Mouse (Mus musculus): ENCODE measurements at regions not wholly inside any gene's neighbourhood (a gene's known extent, or its start where the extent isn't known, plus 50 kb on each side); places are given as distances from the start of the nearest gene placed in this dataset. TPM values are rescaled to one million over a fixed set of nuclear protein-coding genes. Genes with fewer than 3 reads are reported as not detected.

GRCm38 (mm10) chr2:169019037-169019436, 63.6 kb upstream of the Zfp64 start:
- 72% methylated on average over 3 of the region's 3 CpGs for WGBS
- TF ChIP-seq CTCF (IDR thresholded peaks at IDR 0.05; ENCODE audit: low read depth) = no peak
- Histone ChIP-seq H3K27me3 (ENCODE audit: insufficient read depth, low read length) (no peaks in the 10 kb centered on the region), H3K9ac (no peak overlapping the region), H3K4me3 (ENCODE audit: low read depth, low read length) (no peak overlapping the region), H3K4me1 (ENCODE audit: insufficient read depth) (no peaks in the 10 kb centered on the region), H3K36me3 (ENCODE audit: insufficient read depth) (no peaks in the 10 kb centered on the region), H3K4me2 (no peak overlapping the region), H3K9me3 (ENCODE audit: low read depth, low read length) (no peaks in the 10 kb centered on the region; the same call in 1 of the 2 replicates), H3K27ac (ENCODE audit: low read depth) (no peak overlapping the region)
- DNase-seq = no peak
- no peak for ATAC-seq (ENCODE audit: insufficient read depth)

- Histone ChIP-seq H3K27me3 (ENCODE audit: insufficient read depth, low read length) (no peaks in the 10 kb centered on the region), H3K4me2 (no peak overlapping the region), H3K9ac (no peak overlapping the region), H3K27ac (ENCODE audit: low read depth) (no peak overlapping the region), H3K4me1 (ENCODE audit: insufficient read depth) (no peaks in the 10 kb centered on the region), H3K36me3 (ENCODE audit: insufficient read depth) (no peaks in the 10 kb centered on the region), H3K9me3 (ENCODE audit: low read depth, low read length) (no peaks in the 10 kb centered on the region), H3K4me3 (ENCODE audit: low read depth, low read length) (no peak overlapping the region)
- WGBS = 47% methylated on average over 9 of the region's 9 CpGs
- no peak for TF ChIP-seq CTCF (IDR thresholded peaks at IDR 0.05; ENCODE audit: low read depth)
- no peak for ATAC-seq (ENCODE audit: insufficient read depth)
- no peak for DNase-seq
Observed at GRCm38 (mm10) chr2:169010271-169010670, 54.9 kb upstream of the Zfp64 start.

- H3K4me2 ChIP-seq = peak overlapping the region; percentile 24; the same call in 1 of the 2 replicates
- no peaks in the 10 kb centered on the region for H3K9me3 ChIP-seq (ENCODE audit: low read depth, low read length)
- no peak for TF ChIP-seq CTCF (IDR thresholded peaks at IDR 0.05; ENCODE audit: low read depth)
- WGBS = 71% methylated on average over 20 of the region's 20 CpGs
- H3K36me3 ChIP-seq (ENCODE audit: insufficient read depth) = no peaks in the 10 kb centered on the region
- no peak overlapping the region for H3K9ac ChIP-seq
- no peak overlapping the region for H3K4me3 ChIP-seq (ENCODE audit: low read depth, low read length)
- H3K4me1 ChIP-seq (ENCODE audit: insufficient read depth) = no peaks in the 10 kb centered on the region
- no peak overlapping the region; the same call in 1 of the 2 replicates for H3K27ac ChIP-seq (ENCODE audit: low read depth)
- DNase-seq (peak; percentile 41), ATAC-seq (ENCODE audit: insufficient read depth) (no peak)
- no peaks in the 10 kb centered on the region for H3K27me3 ChIP-seq (ENCODE audit: insufficient read depth, low read length)
Observed at GRCm38 (mm10) chr2:169008756-169009155, 53.4 kb upstream of the Zfp64 start.

- DNase-seq = peak; percentile 64
- H3K27me3 ChIP-seq (ENCODE audit: insufficient read depth, low read length) = no peaks in the 10 kb centered on the region
- H3K4me2 ChIP-seq = peak overlapping the region; percentile 24; the same call in 1 of the 2 replicates
- no peak overlapping the region for H3K4me3 ChIP-seq (ENCODE audit: low read depth, low read length)
- H3K4me1 ChIP-seq (ENCODE audit: insufficient read depth) = no peaks in the 10 kb centered on the region
- H3K9me3 ChIP-seq (ENCODE audit: low read depth, low read length) = no peaks in the 10 kb centered on the region
- TF ChIP-seq CTCF (IDR thresholded peaks at IDR 0.05; ENCODE audit: low read depth) = no peak
- no peak overlapping the region for H3K27ac ChIP-seq (ENCODE audit: low read depth)
- peak; percentile 70; the same call in 1 of the 2 replicates for ATAC-seq (ENCODE audit: insufficient read depth)
- H3K9ac ChIP-seq = no peak overlapping the region
- H3K36me3 ChIP-seq (ENCODE audit: insufficient read depth) = no peaks in the 10 kb centered on the region
- WGBS = 27% methylated on average over 9 of the region's 9 CpGs
Observed at GRCm38 (mm10) chr2:169008333-169008732, 52.9 kb upstream of the Zfp64 start.

GRCm38 (mm10) chr2:169006549-169006948, 51.2 kb upstream of the Zfp64 start:
- no peak overlapping the region for H3K4me2 ChIP-seq
- no peak overlapping the region for H3K27ac ChIP-seq (ENCODE audit: low read depth)
- H3K9me3 ChIP-seq (ENCODE audit: low read depth, low read length) = no peaks in the 10 kb centered on the region

GRCm38 (mm10) chr2:169005810-169006209, 50.4 kb upstream of the Zfp64 start:
- H3K4me3 ChIP-seq (ENCODE audit: low read depth, low read length) = no peak overlapping the region
- H3K27ac ChIP-seq (ENCODE audit: low read depth) = no peak overlapping the region
- H3K4me1 ChIP-seq (ENCODE audit: insufficient read depth) = no peaks in the 10 kb centered on the region
- H3K9me3 ChIP-seq (ENCODE audit: low read depth, low read length) = no peaks in the 10 kb centered on the region
- DNase-seq (no peak), ATAC-seq (ENCODE audit: insufficient read depth) (no peak)
- H3K4me2 ChIP-seq = no peak overlapping the region
- no peak overlapping the region for H3K9ac ChIP-seq
- TF ChIP-seq CTCF (IDR thresholded peaks at IDR 0.05; ENCODE audit: low read depth) = no peak
- 93% methylated on average over 7 of the region's 7 CpGs for WGBS
- no peaks in the 10 kb centered on the region for H3K36me3 ChIP-seq (ENCODE audit: insufficient read depth)
- H3K27me3 ChIP-seq (ENCODE audit: insufficient read depth, low read length) = no peaks in the 10 kb centered on the region

More at GRCm38 (mm10) chr2:169006549-169006948, 51.2 kb upstream of the Zfp64 start:
- ATAC-seq (ENCODE audit: insufficient read depth) = no peak
- 87% methylated on average over 10 of the region's 10 CpGs for WGBS
- Histone ChIP-seq H3K4me1 (ENCODE audit: insufficient read depth) (no peaks in the 10 kb centered on the region), H3K9ac (no peak overlapping the region), H3K4me3 (ENCODE audit: low read depth, low read length) (no peak overlapping the region), H3K36me3 (ENCODE audit: insufficient read depth) (no peaks in the 10 kb centered on the region), H3K27me3 (ENCODE audit: insufficient read depth, low read length) (no peaks in the 10 kb centered on the region)
- no peak for DNase-seq
- no peak for TF ChIP-seq CTCF (IDR thresholded peaks at IDR 0.05; ENCODE audit: low read depth)

Small RNA genes lying in the stretch of these regions (microRNA-seq; reads per million reads assigned to microRNA genes)
- not detected for gene Gm26469 (ENCODE audit: borderline number of aligned reads)

Data from lung, embryonic 14.5 days (tissue).